Mouse (Mus musculus) forebrain, embryonic 10.5 days (tissue): ENCODE results near the gene Prkcq. TPM values are rescaled to one million over a fixed set of nuclear protein-coding genes. Genes with fewer than 3 reads are reported as not detected.

Experiments used
- DNase-seq: peaks from one replicate; pipeline ENCODE4 v3.0.0-alpha.2; 2017; ENCODE audit warnings: low spot score; ENCODE audit errors: extremely low spot score
- H3K27ac ChIP-seq: fragments of 300-500 bp; sonication (generic); 2 replicates; pipeline ENCODE4 v1.5.1; 2016; ENCODE audit warnings: mild to moderate bottlenecking
- H3K27me3 ChIP-seq: fragments of 300-500 bp; sonication (generic); 2 replicates; pipeline ENCODE4 v1.6.1; 2016; ENCODE audit warnings: mild to moderate bottlenecking; ENCODE audit not compliant: poor library complexity, severe bottlenecking
- H3K36me3 ChIP-seq: fragments of 300-500 bp; sonication (generic); replicated peaks from 2 replicates; pipeline ENCODE4 v1.6.1; 2016; ENCODE audit warnings: mild to moderate bottlenecking, moderate library complexity
- H3K4me1 ChIP-seq: fragments of 300-500 bp; sonication (generic); 2 replicates; pipeline ENCODE4 v1.6.1; 2016
- H3K4me3 ChIP-seq: fragments of 300-500 bp; sonication (generic); 2 replicates; pipeline ENCODE4 v1.5.1; 2016; ENCODE audit warnings: mild to moderate bottlenecking, moderate library complexity
- H3K9me3 ChIP-seq: fragments of 300-500 bp; sonication (generic); 2 replicates; pipeline ENCODE4 v1.6.1; 2016; ENCODE audit warnings: mild to moderate bottlenecking, moderate library complexity
- WGBS: fragments of 180-500 bp; shearing (Covaris S2); methylation state at CpG from one replicate; pipeline ENCODE4 v1.1.7; 2016; 5-methylcytosine and 5-hydroxymethylcytosine counted together
- polyA plus RNA-seq: library from polyadenylated mRNA; unstranded; fragments of >200 nt; fragmentation: Nextera tagmentation; extraction: Ambion mirVana; gene quantifications from 2 replicates; pipeline ENCODE4 v1.2.1, GENCODE M21; 2016

Prkcq gene
- polyA plus RNA-seq, 1 experiment from 2014 or later: 1.3 TPM

GRCm38 (mm10) chr2:11238254-11238653 is 66.3 kb downstream of the Prkcq start:
- H3K9me3 ChIP-seq: no peaks in the 10 kb centered on the region
- no peaks in the 10 kb centered on the region for H3K27me3 ChIP-seq
- WGBS: 88% methylated on average over 4 of the region's 4 CpGs
- no peak for DNase-seq
- no peak overlapping the region for H3K4me3 ChIP-seq
- no peaks in the 10 kb centered on the region for H3K4me1 ChIP-seq
- H3K27ac ChIP-seq: no peak overlapping the region
- H3K36me3 ChIP-seq: no peaks in the 10 kb centered on the region

- Histone ChIP-seq H3K27ac (no peak overlapping the region), H3K4me3 (no peak overlapping the region), H3K9me3 (no peaks in the 10 kb centered on the region), H3K4me1 (no peaks in the 10 kb centered on the region), H3K27me3 (no peaks in the 10 kb centered on the region), H3K36me3 (no peaks in the 10 kb centered on the region)
- DNase-seq: no peak
These were observed 67.6 kb downstream of the Prkcq start for GRCm38 (mm10) chr2:11239523-11239922.

- whole genome bisulfite sequencing: 83% methylated on average over 7 of the region's 7 CpGs
- H3K9me3 ChIP-seq: no peaks in the 10 kb centered on the region
- H3K4me3 ChIP-seq: no peak overlapping the region
- no peak for DNase-seq
- no peaks in the 10 kb centered on the region for H3K27me3 ChIP-seq
- H3K36me3 ChIP-seq: no peaks in the 10 kb centered on the region
- no peaks in the 10 kb centered on the region for H3K4me1 ChIP-seq
- no peak overlapping the region for H3K27ac ChIP-seq
These were observed 74.0 kb downstream of the Prkcq start for GRCm38 (mm10) chr2:11245926-11246325.

GRCm38 (mm10) chr2:11253945-11254344 is 82.0 kb downstream of the Prkcq start:
- H3K27ac ChIP-seq: no peak overlapping the region
- H3K36me3 ChIP-seq: no peaks in the 10 kb centered on the region
- H3K9me3 ChIP-seq: no peaks in the 10 kb centered on the region
- no peaks in the 10 kb centered on the region for H3K4me1 ChIP-seq
- H3K4me3 ChIP-seq: no peak overlapping the region
- 64% methylated on average over 8 of the region's 8 CpGs for WGBS
- no peaks in the 10 kb centered on the region for H3K27me3 ChIP-seq
- no peak for DNase-seq

- Histone ChIP-seq H3K4me1 (no peaks in the 10 kb centered on the region), H3K9me3 (no peaks in the 10 kb centered on the region)
- WGBS: 91% methylated on average over 4 of the region's 4 CpGs
These were observed 82.5 kb downstream of the Prkcq start for GRCm38 (mm10) chr2:11254446-11254845.

GRCm38 (mm10) chr2:11257260-11257850 is 85.4 kb downstream of the Prkcq start:
- Histone ChIP-seq H3K9me3 (no peaks in the 10 kb centered on the region), H3K27me3 (no peaks in the 10 kb centered on the region), H3K27ac (no peak overlapping the region), H3K4me3 (no peak overlapping the region), H3K36me3 (no peaks in the 10 kb centered on the region), H3K4me1 (no peaks in the 10 kb centered on the region)
- DNase-seq: no peak
- WGBS: 88% methylated on average over 6 of the region's 6 CpGs

More at GRCm38 (mm10) chr2:11254446-11254845, 82.5 kb downstream of the Prkcq start:
- Histone ChIP-seq H3K27ac (no peak overlapping the region), H3K36me3 (no peaks in the 10 kb centered on the region), H3K27me3 (no peaks in the 10 kb centered on the region), H3K4me3 (no peak overlapping the region)
- DNase-seq: no peak

GRCm38 (mm10) chr2:11258181-11258580 is 86.3 kb downstream of the Prkcq start:
- Histone ChIP-seq H3K27me3 (no peaks in the 10 kb centered on the region), H3K36me3 (no peaks in the 10 kb centered on the region), H3K4me3 (no peak overlapping the region), H3K9me3 (no peaks in the 10 kb centered on the region), H3K27ac (no peak overlapping the region), H3K4me1 (no peaks in the 10 kb centered on the region)
- WGBS: 89% methylated on average over 1 of the region's 1 CpGs
- DNase-seq: no peak

GRCm38 (mm10) chr2:11259361-11259760 is 87.5 kb downstream of the Prkcq start:
- Histone ChIP-seq H3K36me3 (no peaks in the 10 kb centered on the region), H3K4me1 (no peaks in the 10 kb centered on the region), H3K4me3 (no peak overlapping the region), H3K27ac (no peak overlapping the region), H3K9me3 (no peaks in the 10 kb centered on the region), H3K27me3 (no peaks in the 10 kb centered on the region)
- 93% methylated on average over 5 of the region's 5 CpGs for WGBS
- no peak for DNase-seq

GRCm38 (mm10) chr2:11264836-11265235 is 92.9 kb downstream of the Prkcq start:
- Histone ChIP-seq H3K27ac (no peak overlapping the region), H3K9me3 (no peaks in the 10 kb centered on the region), H3K4me3 (no peak overlapping the region), H3K27me3 (no peaks in the 10 kb centered on the region), H3K36me3 (no peaks in the 10 kb centered on the region), H3K4me1 (no peaks in the 10 kb centered on the region)
- 90% methylated on average over 5 of the region's 5 CpGs for WGBS
- DNase-seq: no peak

GRCm38 (mm10) chr2:11265455-11265854 is 93.5 kb downstream of the Prkcq start:
- H3K27ac ChIP-seq: no peak overlapping the region
- no peaks in the 10 kb centered on the region for H3K4me1 ChIP-seq
- H3K4me3 ChIP-seq: no peak overlapping the region
- DNase-seq: no peak
- no peaks in the 10 kb centered on the region for H3K27me3 ChIP-seq
- H3K36me3 ChIP-seq: no peaks in the 10 kb centered on the region
- WGBS: 88% methylated on average over 9 of the region's 9 CpGs
- H3K9me3 ChIP-seq: no peaks in the 10 kb centered on the region

- Histone ChIP-seq H3K36me3 (no peaks in the 10 kb centered on the region), H3K4me1 (no peaks in the 10 kb centered on the region), H3K9me3 (no peaks in the 10 kb centered on the region), H3K27ac (no peak overlapping the region), H3K27me3 (no peaks in the 10 kb centered on the region), H3K4me3 (no peak overlapping the region)
- 65% methylated on average over 5 of the region's 5 CpGs for WGBS
- no peak for DNase-seq
These were observed 94.4 kb downstream of the Prkcq start for GRCm38 (mm10) chr2:11266294-11266693.

- Histone ChIP-seq H3K4me1 (no peaks in the 10 kb centered on the region), H3K36me3 (no peaks in the 10 kb centered on the region), H3K4me3 (no peak overlapping the region), H3K27ac (no peak overlapping the region), H3K9me3 (no peaks in the 10 kb centered on the region), H3K27me3 (no peaks in the 10 kb centered on the region)
- DNase-seq: no peak
- WGBS: 80% methylated on average over 7 of the region's 7 CpGs
These were observed 107.1 kb downstream of the Prkcq start for GRCm38 (mm10) chr2:11278965-11279364.

GRCm38 (mm10) chr2:11280247-11280646 is 108.3 kb downstream of the Prkcq start:
- Histone ChIP-seq H3K27ac (no peak overlapping the region), H3K27me3 (no peaks in the 10 kb centered on the region), H3K36me3 (no peaks in the 10 kb centered on the region), H3K4me3 (no peak overlapping the region), H3K4me1 (no peaks in the 10 kb centered on the region), H3K9me3 (no peaks in the 10 kb centered on the region)
- DNase-seq: no peak
- 85% methylated on average over 2 of the region's 2 CpGs for WGBS
